Mouse (Mus musculus) myocyte (in vitro differentiated cells): ENCODE results near the gene Thap4.

Experiments
- E2F4 ChIP-seq: IDR thresholded peaks from one replicate; pipeline ENCODE4 v1.6.1; 2011; ENCODE audit warnings: mild to moderate bottlenecking, control low read depth, moderate library complexity; ENCODE audit not compliant: insufficient read depth
- MYOD1 ChIP-seq, 3 experiments: IDR thresholded peaks; one replicate each; pipeline ENCODE4 v1.6.1; 2011; ENCODE audit warnings: control low read depth in 2 of 3, low read depth in 2 of 3, mild to moderate bottlenecking in 2 of 3, moderate library complexity in 1 of 3; ENCODE audit not compliant: insufficient read length in 2 of 3, control insufficient read depth in 1 of 3
- POLR2A ChIP-seq: IDR thresholded peaks from one replicate; pipeline ENCODE4 v1.6.1; 2011; ENCODE audit warnings: low read depth, mild to moderate bottlenecking, control low read depth, moderate library complexity; ENCODE audit not compliant: insufficient read length
- USF1 ChIP-seq: IDR thresholded peaks from one replicate; pipeline ENCODE4 v1.6.1; 2011; ENCODE audit warnings: low read depth, mild to moderate bottlenecking, control low read depth, moderate library complexity

GRCm38 (mm10) chr1:93654275-93654674, 100.4 kb downstream of the Thap4 start:
- TF ChIP-seq E2F4 (no peak), USF1 (no peak), POLR2A (no peak), MYOD1 (IDR thresholded peaks at IDR 0.05; ENCODE audit: control insufficient read depth in 1 of 3, insufficient read length in 2 of 3, low read depth in 2 of 3) (no peak)
